Mouse (Mus musculus) layer of hippocampus, adult 2 months (tissue): ENCODE results near the gene Lhpp. TPM values are rescaled to one million over a fixed set of nuclear protein-coding genes. Genes with fewer than 3 reads are reported as not detected.

Experiments used
- DNase-seq, 2 experiments: peaks; one replicate each; pipeline ENCODE4 v3.0.0; 2022; ENCODE audit warnings: low spot score in 2 of 2
- H3K27ac ChIP-seq: fragments of 200-600 bp; 2 replicates; pipeline ENCODE4 v1.8.1; 2022
- H3K4me3 ChIP-seq: fragments of 200-600 bp; 2 replicates; pipeline ENCODE4 v1.8.1; 2022; ENCODE audit warnings: mild to moderate bottlenecking
- CTCF ChIP-seq: fragments of 200-600 bp; conservative IDR thresholded peaks from 2 replicates; pipeline ENCODE4 v1.8.1; 2022; ENCODE audit warnings: antibody characterized with exemption, mild to moderate bottlenecking, moderate library complexity
- total RNA-seq, 2 experiments: library from RNA; stranded (reverse); gene quantifications; 2 replicates each; pipeline ENCODE4 v1.2.3; 2021

Gene Lhpp
- total RNA-seq, 2 experiments from 2014 or later, result 22.9 to 25.3 TPM

GRCm38 (mm10) chr7:132581441-132581840 lies 29.0 kb upstream of the Lhpp start:
- Histone ChIP-seq H3K4me3 (no peak overlapping the region), H3K27ac (no peak overlapping the region)
- TF ChIP-seq CTCF, result no peak
- no peak for DNase-seq

- Histone ChIP-seq H3K4me3 (no peak overlapping the region), H3K27ac (no peak overlapping the region)
- no peak for DNase-seq
- no peak for TF ChIP-seq CTCF
Observed at GRCm38 (mm10) chr7:132585695-132586491, 24.5 kb upstream of the Lhpp start.

- no peak for DNase-seq
- Histone ChIP-seq H3K4me3 (no peak overlapping the region), H3K27ac (no peak overlapping the region)
- TF ChIP-seq CTCF, result no peak
Observed at GRCm38 (mm10) chr7:132587167-132587566, 23.3 kb upstream of the Lhpp start.

GRCm38 (mm10) chr7:132589610-132590009 lies 20.8 kb upstream of the Lhpp start:
- H3K4me3 ChIP-seq, result no peak overlapping the region
- no peak for DNase-seq
- no peak for TF ChIP-seq CTCF
- H3K27ac ChIP-seq, result no peak overlapping the region

- no peak for TF ChIP-seq CTCF
- no peak for DNase-seq
- Histone ChIP-seq H3K27ac (no peak overlapping the region), H3K4me3 (no peak overlapping the region)
Observed at GRCm38 (mm10) chr7:132593762-132594161, 16.7 kb upstream of the Lhpp start.

- no peak for TF ChIP-seq CTCF
- Histone ChIP-seq H3K4me3 (no peak overlapping the region), H3K27ac (no peak overlapping the region)
- DNase-seq, result no peak
Observed at GRCm38 (mm10) chr7:132594325-132594724, 16.1 kb upstream of the Lhpp start.

- no peak overlapping the region for H3K4me3 ChIP-seq
- no peak for TF ChIP-seq CTCF
- DNase-seq, result no peak
- no peak overlapping the region for H3K27ac ChIP-seq
Observed at GRCm38 (mm10) chr7:132595787-132596186, 14.7 kb upstream of the Lhpp start.

GRCm38 (mm10) chr7:132596557-132597250 lies 13.7 kb upstream of the Lhpp start:
- DNase-seq, result no peak
- peak overlapping the region; percentile 47 for H3K4me3 ChIP-seq
- no peak overlapping the region for H3K27ac ChIP-seq
- TF ChIP-seq CTCF, result peak; percentile 43

GRCm38 (mm10) chr7:132597251-132598041 lies 13.0 kb upstream of the Lhpp start:
- H3K27ac ChIP-seq, result no peak overlapping the region
- no peak for TF ChIP-seq CTCF
- H3K4me3 ChIP-seq, result peak overlapping the region; percentile 47
- DNase-seq, result no peak

GRCm38 (mm10) chr7:132599071-132599975 lies 11.1 kb upstream of the Lhpp start, which contains the start of gene Nkx1-2:
Nkx1-2 (minus strand) TSS chr7:132599637.
- no peak for TF ChIP-seq CTCF
- Histone ChIP-seq H3K27ac (no peak within 1 kb of the TSS), H3K4me3 (peak within 1 kb of the TSS; percentile 33; the same call in 1 of the 2 replicates)
- no peak for DNase-seq

GRCm38 (mm10) chr7:132600026-132600425 lies 10.4 kb upstream of the Lhpp start:
- H3K4me3 ChIP-seq, result peak overlapping the region; percentile 33; the same call in 1 of the 2 replicates
- no peak overlapping the region for H3K27ac ChIP-seq
- TF ChIP-seq CTCF, result no peak
- DNase-seq, result no peak

- no peak overlapping the region for H3K27ac ChIP-seq
- no peak for TF ChIP-seq CTCF
- no peak overlapping the region for H3K4me3 ChIP-seq
- no peak for DNase-seq
Observed at GRCm38 (mm10) chr7:132600926-132601325, 9.5 kb upstream of the Lhpp start.
